Mouse (Mus musculus) neural tube, embryonic 13.5 days (tissue): ENCODE measurements around the gene Syna. TPM values are rescaled to one million over a fixed set of nuclear protein-coding genes. Genes with fewer than 3 reads are reported as not detected.

Source experiments
- ATAC-seq: fragments of 200-750 bp; cut with Nextera tagmentation; 2 replicates; pipeline ENCODE4 v1.8.0; 2017; ENCODE audit warnings: low read depth, mild to moderate bottlenecking, moderate TSS enrichment, moderate library complexity
- H3K27ac ChIP-seq: fragments of 300-500 bp; sonication (generic); replicated peaks from 2 replicates; pipeline ENCODE4 v1.5.1; 2015; ENCODE audit warnings: moderate library complexity, mild to moderate bottlenecking, inconsistent platforms
- H3K27me3 ChIP-seq: fragments of 300-500 bp; sonication (generic); 2 replicates; pipeline ENCODE4 v1.6.1; 2015; ENCODE audit warnings: mild to moderate bottlenecking, inconsistent platforms
- H3K36me3 ChIP-seq: fragments of 300-500 bp; sonication (generic); 2 replicates; pipeline ENCODE4 v1.6.1; 2015; ENCODE audit warnings: mild to moderate bottlenecking, inconsistent platforms
- H3K4me1 ChIP-seq: fragments of 300-500 bp; sonication (generic); replicated peaks from 2 replicates; pipeline ENCODE4 v1.6.1; 2015; ENCODE audit warnings: inconsistent platforms
- H3K4me2 ChIP-seq: fragments of 300-500 bp; sonication (generic); 2 replicates; pipeline ENCODE4 v1.6.1; 2015; ENCODE audit warnings: inconsistent platforms, mild to moderate bottlenecking, moderate library complexity
- H3K4me3 ChIP-seq: fragments of 300-500 bp; sonication (generic); 2 replicates; pipeline ENCODE4 v1.5.1; 2015; ENCODE audit warnings: mild to moderate bottlenecking, inconsistent platforms
- H3K9ac ChIP-seq: fragments of 300-500 bp; sonication (generic); 2 replicates; pipeline ENCODE4 v1.6.1; 2015; ENCODE audit warnings: moderate library complexity, mild to moderate bottlenecking, inconsistent platforms
- H3K9me3 ChIP-seq: fragments of 300-500 bp; sonication (generic); 2 replicates; pipeline ENCODE4 v1.6.1; 2016; ENCODE audit warnings: inconsistent platforms
- WGBS: fragments of 180-500 bp; shearing (Covaris S2); methylation state at CpG from one replicate; pipeline ENCODE4 v1.1.7; 2015; 5-methylcytosine and 5-hydroxymethylcytosine counted together
- polyA plus RNA-seq: library from polyadenylated mRNA; unstranded; fragments of >200 nt; fragmentation: Nextera tagmentation; extraction: Ambion mirVana; gene quantifications from 2 replicates; pipeline ENCODE4 v1.2.1, GENCODE M21; 2015

The Syna gene
- polyA plus RNA-seq, 1 experiment from 2014 or later, result 0.31 TPM

DNA sequence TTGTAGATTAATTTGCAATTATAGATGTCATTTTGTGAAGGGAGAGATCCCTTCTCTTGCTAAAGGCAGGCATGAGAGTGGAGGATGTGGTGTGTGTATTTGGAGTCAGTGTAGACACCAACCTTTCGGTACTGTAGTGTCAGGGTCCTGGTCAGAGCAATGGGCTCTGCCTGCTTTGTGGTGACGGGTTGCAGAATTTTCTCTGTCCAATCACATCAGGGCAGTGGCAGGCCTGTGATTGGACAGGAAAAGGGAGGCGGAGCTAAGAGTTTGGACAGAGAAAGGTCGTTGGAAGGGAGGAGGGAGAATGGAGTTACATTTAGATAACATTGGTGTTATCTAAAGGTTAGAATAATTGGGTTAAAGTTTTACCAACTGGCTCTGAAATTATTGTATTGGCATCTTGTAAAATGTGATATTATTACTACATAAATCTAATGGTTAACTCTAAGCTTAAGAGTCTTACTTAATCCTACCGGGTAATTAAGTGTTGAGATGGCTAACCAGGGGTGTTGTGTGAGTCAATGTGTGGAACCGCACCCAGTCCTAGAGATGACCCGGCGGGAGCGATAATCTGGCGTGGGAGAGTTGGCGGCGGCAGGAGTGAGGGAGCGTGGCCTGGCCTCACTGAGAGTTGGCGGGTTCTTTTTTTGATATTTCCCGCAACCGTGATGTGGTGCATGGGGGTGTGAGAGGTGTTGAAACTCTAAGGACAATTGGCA, 640 bp upstream of the Syna start:
- H3K36me3 ChIP-seq, result no peaks in the 10 kb centered on the region; the same call in 1 of the 2 replicates
- H3K27me3 ChIP-seq, result no peaks in the 10 kb centered on the region
- 82% methylated on average over 16 of the region's 16 CpGs for WGBS
- H3K9me3 ChIP-seq, result 0 out of 2 replicates have a peak, but pooled peaks cover 2% of the 10 kb centered on the region
- peaks cover 3% of the 10 kb centered on the region for H3K4me1 ChIP-seq
- no peak for ATAC-seq
- no peak overlapping the region for H3K4me2 ChIP-seq
- H3K9ac ChIP-seq, result no peak overlapping the region
- no peak overlapping the region for H3K27ac ChIP-seq
- no peak overlapping the region for H3K4me3 ChIP-seq

DNA sequence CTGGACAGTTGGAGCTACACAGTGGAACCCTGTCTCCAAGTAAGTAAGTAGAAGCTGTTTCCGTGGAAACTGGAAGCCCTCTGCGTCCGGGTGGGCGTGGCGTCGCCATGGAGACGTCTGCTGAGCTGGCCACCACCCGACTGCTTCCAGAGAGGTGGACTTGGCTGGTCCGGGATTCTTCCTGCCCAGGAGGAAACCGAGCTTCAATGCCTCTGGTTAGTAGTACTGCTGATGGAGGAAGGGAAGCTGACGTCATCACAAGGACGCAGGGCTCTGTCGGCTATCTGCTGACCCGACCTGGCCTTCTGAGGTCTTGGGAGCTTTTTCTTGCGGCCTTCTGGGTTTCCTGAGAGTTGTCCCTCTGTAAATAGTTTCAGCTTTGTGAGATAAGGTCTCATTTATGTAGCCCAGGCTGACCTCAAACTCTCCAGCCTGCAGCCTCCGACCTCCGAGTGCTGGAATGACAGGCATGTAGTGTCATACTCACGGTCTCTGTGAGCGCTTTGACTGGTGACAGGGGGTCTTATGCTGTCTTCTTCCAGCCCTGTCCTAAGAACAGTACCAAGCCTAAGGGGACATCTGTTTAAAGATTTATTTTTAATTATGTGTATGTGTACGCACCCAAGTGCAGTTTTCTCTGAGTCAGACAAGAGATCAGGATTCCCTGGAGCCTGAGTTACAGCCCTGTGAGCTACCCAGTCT, 4.4 kb downstream of the Syna start:
- Histone ChIP-seq H3K9ac (peak overlapping the region; percentile 41; the same call in 1 of the 2 replicates), H3K4me1 (peaks cover 27% of the 10 kb centered on the region), H3K36me3 (no peaks in the 10 kb centered on the region; the same call in 1 of the 2 replicates), H3K9me3 (0 out of 2 replicates have a peak, but pooled peaks cover 2% of the 10 kb centered on the region), H3K27ac (peak overlapping the region; percentile 54; the same call in 1 of the 2 replicates), H3K4me3 (no peak overlapping the region), H3K4me2 (peak overlapping the region; percentile 40), H3K27me3 (no peaks in the 10 kb centered on the region)
- no peak for ATAC-seq
- 14% methylated on average over 20 of the region's 20 CpGs for WGBS

GRCm38 (mm10) chr5:134553951-134554546, 5.9 kb downstream of the Syna start:
- H3K36me3 ChIP-seq, result no peaks in the 10 kb centered on the region; the same call in 1 of the 2 replicates
- no peaks in the 10 kb centered on the region for H3K27me3 ChIP-seq
- H3K4me2 ChIP-seq, result no peak overlapping the region
- H3K4me1 ChIP-seq, result peaks cover 42% of the 10 kb centered on the region
- 0 out of 2 replicates have a peak, but pooled peaks cover 2% of the 10 kb centered on the region for H3K9me3 ChIP-seq
- ATAC-seq, result no peak
- no peak overlapping the region for H3K27ac ChIP-seq
- H3K9ac ChIP-seq, result no peak overlapping the region
- WGBS, result 90% methylated on average over 5 of the region's 5 CpGs
- no peak overlapping the region for H3K4me3 ChIP-seq

GRCm38 (mm10) chr5:134552110-134552972, 7.6 kb downstream of the Syna start, which contains the start of gene Clip2:
Gene Clip2 (minus strand): TSS chr5:134552434.
- WGBS, result 1% methylated on average over 60 of the region's 61 CpGs
- H3K27me3 ChIP-seq, result no peaks in the 10 kb centered on the region
- peak within 1 kb of the TSS; percentile 98 for H3K9ac ChIP-seq
- H3K4me1 ChIP-seq, result peaks cover 59% of the 10 kb centered on the region
- H3K4me3 ChIP-seq, result peak within 1 kb of the TSS; percentile 97
- ATAC-seq, result peak; percentile 93
- H3K36me3 ChIP-seq, result no peaks in the 10 kb centered on the region; the same call in 1 of the 2 replicates
- H3K27ac ChIP-seq, result peak within 1 kb of the TSS; percentile 99
- H3K9me3 ChIP-seq, result 0 out of 2 replicates have a peak, but pooled peaks cover 1% of the 10 kb centered on the region
- peak within 1 kb of the TSS; percentile 95 for H3K4me2 ChIP-seq

DNA sequence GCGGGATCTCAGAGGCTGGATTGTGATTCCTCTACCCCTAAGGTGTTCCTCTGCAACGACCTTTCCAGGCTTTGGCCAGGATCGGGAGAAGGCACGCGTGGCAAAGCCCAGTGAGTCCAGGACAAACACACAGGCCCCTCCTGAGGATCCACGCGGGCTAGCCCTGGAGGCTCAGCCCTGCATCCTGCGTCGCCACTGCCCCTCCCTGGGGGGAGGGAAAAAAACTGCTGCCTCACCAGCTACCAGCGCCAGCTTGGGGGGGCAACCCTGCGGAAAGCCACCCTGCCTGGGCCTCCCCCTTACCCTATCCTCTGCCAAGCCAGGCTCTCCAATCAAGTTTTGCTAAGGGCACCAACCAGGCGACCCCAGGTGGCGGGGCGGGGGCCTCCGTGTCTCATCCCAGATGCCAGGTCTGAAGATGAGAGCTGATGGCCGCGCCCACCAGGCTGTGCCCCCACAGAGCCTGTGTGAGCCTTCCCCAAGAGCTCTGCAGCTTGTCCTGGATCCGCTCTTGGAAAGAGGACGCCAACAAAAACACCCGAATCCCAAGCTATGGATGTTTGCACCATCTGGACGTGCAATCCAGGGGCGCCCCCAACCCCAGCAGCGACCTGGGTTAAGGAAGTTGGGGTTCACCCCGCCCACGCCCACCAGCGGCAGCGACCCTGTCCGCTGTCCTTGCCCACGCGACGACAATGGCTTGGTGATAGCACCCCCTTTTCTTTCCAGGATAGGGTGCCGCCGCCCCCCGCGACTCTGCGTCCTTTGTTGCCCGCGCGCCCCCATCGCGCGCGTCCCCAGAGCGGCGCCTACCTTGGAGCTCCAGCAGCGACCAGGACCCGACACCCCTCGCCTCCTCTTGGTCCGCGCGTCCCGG, 8.5 kb downstream of the Syna start:
- WGBS, result 2% methylated on average over 50 of the region's 52 CpGs
- H3K4me3 ChIP-seq, result peak overlapping the region; percentile 97
- ATAC-seq, result peak; percentile 51
- H3K9ac ChIP-seq, result peak overlapping the region; percentile 98
- peak overlapping the region; percentile 95 for H3K4me2 ChIP-seq
- peak overlapping the region; percentile 99 for H3K27ac ChIP-seq
- H3K4me1 ChIP-seq, result peaks cover 66% of the 10 kb centered on the region
- H3K27me3 ChIP-seq, result no peaks in the 10 kb centered on the region
- H3K9me3 ChIP-seq, result no peaks in the 10 kb centered on the region
- H3K36me3 ChIP-seq, result no peaks in the 10 kb centered on the region; the same call in 1 of the 2 replicates

- 8% methylated on average over 6 of the region's 6 CpGs for WGBS
- peak overlapping the region; percentile 95 for H3K4me2 ChIP-seq
- peak overlapping the region; percentile 98 for H3K9ac ChIP-seq
- H3K9me3 ChIP-seq, result no peaks in the 10 kb centered on the region
- H3K27me3 ChIP-seq, result no peaks in the 10 kb centered on the region
- no peak for ATAC-seq
- no peaks in the 10 kb centered on the region; the same call in 1 of the 2 replicates for H3K36me3 ChIP-seq
- H3K4me3 ChIP-seq, result peak overlapping the region; percentile 97
- peaks cover 71% of the 10 kb centered on the region for H3K4me1 ChIP-seq
- H3K27ac ChIP-seq, result peak overlapping the region; percentile 99
These were observed 9.1 kb downstream of the Syna start for GRCm38 (mm10) chr5:134550836-134551232.

- Histone ChIP-seq H3K4me1 (peaks cover 71% of the 10 kb centered on the region), H3K4me2 (peak overlapping the region; percentile 95), H3K4me3 (peak overlapping the region; percentile 97), H3K9ac (0 out of 2 replicates have a peak overlapping the region, but pooled peaks have one; percentile 98), H3K36me3 (peaks cover 7% of the 10 kb centered on the region), H3K27me3 (no peaks in the 10 kb centered on the region), H3K27ac (no peak overlapping the region), H3K9me3 (no peaks in the 10 kb centered on the region)
- no peak for ATAC-seq
- WGBS, result 90% methylated on average over 3 of the region's 3 CpGs
These were observed 10.3 kb downstream of the Syna start for GRCm38 (mm10) chr5:134549640-134550168.

DNA sequence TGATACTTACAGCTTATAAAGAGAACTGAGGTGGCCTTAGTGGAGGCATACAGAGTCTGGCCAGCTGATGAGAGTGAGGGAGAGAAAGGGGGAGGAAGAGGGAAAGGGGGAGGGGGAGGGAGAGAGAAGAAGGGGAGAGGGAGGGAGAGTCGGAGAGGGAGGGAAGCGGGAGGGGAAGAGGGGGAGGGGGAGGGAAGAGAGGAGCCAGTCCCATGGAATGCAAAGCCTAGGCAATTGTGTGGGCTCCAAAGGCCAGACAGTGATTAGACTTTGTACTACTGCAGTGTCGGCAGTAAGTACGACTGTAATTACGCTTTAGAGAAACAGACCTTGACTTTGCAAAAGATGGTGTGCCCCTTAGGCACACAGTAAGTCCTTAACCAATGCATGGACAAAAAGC, 11.7 kb downstream of the Syna start:
- Histone ChIP-seq H3K4me1 (peaks cover 76% of the 10 kb centered on the region), H3K4me2 (peak overlapping the region; percentile 95), H3K36me3 (peaks cover 14% of the 10 kb centered on the region), H3K27me3 (no peaks in the 10 kb centered on the region), H3K27ac (no peak overlapping the region), H3K9ac (0 out of 2 replicates have a peak overlapping the region, but pooled peaks have one; percentile 5), H3K9me3 (no peaks in the 10 kb centered on the region), H3K4me3 (no peak overlapping the region)
- 51% methylated on average over 5 of the region's 5 CpGs for WGBS
- no peak for ATAC-seq

DNA sequence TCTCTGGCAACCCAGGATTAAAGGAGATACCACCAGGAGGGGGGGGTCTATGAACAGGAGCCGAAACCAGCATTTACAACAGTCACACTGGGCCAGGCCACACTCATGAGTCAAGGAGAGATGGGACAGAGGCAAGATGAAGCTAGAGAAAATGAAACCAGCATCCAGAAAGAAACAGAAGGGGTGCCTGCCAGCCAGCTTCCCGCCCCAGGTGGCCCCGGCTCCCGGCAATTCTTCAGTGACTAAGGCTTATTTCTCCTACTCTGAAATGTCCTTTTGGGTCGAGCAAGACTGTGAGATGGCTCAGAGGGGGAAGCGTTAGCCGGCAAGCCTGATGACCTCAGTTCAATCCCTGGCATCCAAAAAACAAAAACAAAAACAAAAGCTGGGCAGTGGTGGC, 13.2 kb downstream of the Syna start:
- Histone ChIP-seq H3K9me3 (no peaks in the 10 kb centered on the region), H3K36me3 (peaks cover 14% of the 10 kb centered on the region), H3K9ac (peak overlapping the region; percentile 41; the same call in 1 of the 2 replicates), H3K4me3 (no peak overlapping the region), H3K4me1 (peaks cover 80% of the 10 kb centered on the region), H3K4me2 (no peak overlapping the region), H3K27ac (no peak overlapping the region), H3K27me3 (no peaks in the 10 kb centered on the region)
- no peak for ATAC-seq
- WGBS, result 84% methylated on average over 7 of the region's 7 CpGs

DNA sequence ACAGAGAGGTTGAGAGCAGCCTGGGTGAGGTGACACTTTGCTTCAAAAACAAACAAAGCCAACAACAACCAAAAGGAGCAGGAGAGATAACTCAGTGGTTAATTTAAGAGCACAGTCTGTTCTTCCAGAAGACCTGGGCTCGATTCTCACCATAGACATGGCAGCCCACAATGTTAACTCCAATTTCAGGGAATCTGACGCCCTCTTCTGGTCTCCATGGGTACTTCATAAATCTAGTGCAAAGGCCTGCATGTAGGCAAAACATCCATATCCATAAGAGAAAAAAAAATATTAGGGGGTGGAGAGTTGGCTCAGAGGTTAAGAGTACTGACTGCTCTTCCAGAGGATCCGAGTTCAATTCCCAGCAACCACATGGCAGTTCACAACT, 14.7 kb downstream of the Syna start:
- Histone ChIP-seq H3K36me3 (peaks cover 19% of the 10 kb centered on the region), H3K4me1 (peaks cover 85% of the 10 kb centered on the region), H3K27ac (no peak overlapping the region), H3K9ac (no peak overlapping the region), H3K4me3 (no peak overlapping the region), H3K27me3 (no peaks in the 10 kb centered on the region), H3K4me2 (no peak overlapping the region), H3K9me3 (no peaks in the 10 kb centered on the region)
- no peak for ATAC-seq
- 57% methylated on average over 3 of the region's 3 CpGs for WGBS
